Mouse (Mus musculus) spleen, adult 2 months (tissue): ENCODE data around the gene AI661453. TPM values are rescaled to one million over a fixed set of nuclear protein-coding genes. Genes with fewer than 3 reads are reported as not detected.

Experiments
- DNase-seq, 2 experiments: peaks; one replicate each; pipeline versions ENCODE4 v3.0.0 to v3.0.0-alpha.2; 2012 to 2021; ENCODE audit warnings: low spot score in 2 of 2, low read depth in 1 of 2
- H3K27ac ChIP-seq: fragments of 200-500 bp; 2 replicates; pipeline ENCODE4 v1.5.1; 2012; ENCODE audit warnings: low read length, inconsistent platforms; ENCODE audit not compliant: insufficient read depth
- H3K27me3 ChIP-seq: fragments of 200-500 bp; 2 replicates; pipeline ENCODE4 v1.6.1; 2012; ENCODE audit warnings: mild to moderate bottlenecking, moderate library complexity, low read length, inconsistent platforms; ENCODE audit not compliant: control insufficient read depth, insufficient read depth
- H3K36me3 ChIP-seq: fragments of 200-500 bp; 2 replicates; pipeline ENCODE4 v1.6.1; 2012; ENCODE audit warnings: mild to moderate bottlenecking, low read length, inconsistent platforms; ENCODE audit not compliant: control insufficient read depth, insufficient read depth
- H3K4me1 ChIP-seq: fragments of 200-500 bp; 2 replicates; pipeline ENCODE4 v1.6.1; 2011; ENCODE audit warnings: inconsistent platforms; ENCODE audit not compliant: control insufficient read depth, insufficient read depth, insufficient read length
- H3K4me3 ChIP-seq: fragments of 200-500 bp; 2 replicates; pipeline ENCODE4 v1.5.1; 2011; ENCODE audit warnings: mild to moderate bottlenecking, inconsistent platforms; ENCODE audit not compliant: insufficient read depth, insufficient read length; ENCODE audit errors: extremely low read depth
- CTCF ChIP-seq: fragments of 200-500 bp; IDR thresholded peaks from 2 replicates; pipeline ENCODE4 v1.5.1; 2011; ENCODE audit warnings: mild to moderate bottlenecking, inconsistent platforms; ENCODE audit not compliant: insufficient read depth, insufficient read length, insufficient replicate concordance; ENCODE audit errors: extremely low read depth
- POLR2A ChIP-seq: fragments of 200-500 bp; IDR thresholded peaks from 2 replicates; pipeline ENCODE4 v1.6.1; 2011; ENCODE audit warnings: low read depth, low read length, inconsistent platforms
- WGBS: fragments of 180-500 bp; shearing (Covaris S2); methylation state at CpG from one replicate; pipeline ENCODE4 v1.1.7; 2018; 5-methylcytosine and 5-hydroxymethylcytosine counted together
- polyA plus RNA-seq: library from polyadenylated mRNA; depleted of rRNA; stranded (reverse); fragments of >200 nt; gene quantifications from 2 replicates; pipeline ENCODE4 v1.2.3, GENCODE M21; 2012

Gene AI661453
- polyA plus RNA-seq, 1 experiment, result 0.26 TPM

- Histone ChIP-seq H3K4me3 (no peak overlapping the region), H3K27ac (no peak overlapping the region), H3K36me3 (no peaks in the 10 kb centered on the region), H3K27me3 (no peaks in the 10 kb centered on the region), H3K4me1 (no peaks in the 10 kb centered on the region; the same call in 1 of the 2 replicates)
- no peak for TF ChIP-seq CTCF
- no peak for TF ChIP-seq POLR2A
- DNase-seq, result no peak
- WGBS, result 95% methylated on average over 11 of the region's 11 CpGs
Observed at GRCm38 (mm10) chr17:47467659-47468058, 31.2 kb downstream of the AI661453 start.

- H3K4me3 ChIP-seq, result no peak overlapping the region
- no peaks in the 10 kb centered on the region; the same call in 1 of the 2 replicates for H3K4me1 ChIP-seq
- no peak overlapping the region for H3K27ac ChIP-seq
- H3K27me3 ChIP-seq, result no peaks in the 10 kb centered on the region
- H3K36me3 ChIP-seq, result no peaks in the 10 kb centered on the region
- 85% methylated on average over 11 of the region's 14 CpGs for WGBS
- TF ChIP-seq POLR2A, result no peak
- TF ChIP-seq CTCF, result no peak
- DNase-seq, result no peak
Observed at GRCm38 (mm10) chr17:47468063-47468462, 31.6 kb downstream of the AI661453 start.

- 54% methylated on average over 34 of the region's 34 CpGs for WGBS
- no peaks in the 10 kb centered on the region; the same call in 1 of the 2 replicates for H3K4me1 ChIP-seq
- no peak for DNase-seq
- H3K4me3 ChIP-seq, result no peak overlapping the region
- no peaks in the 10 kb centered on the region for H3K27me3 ChIP-seq
- no peak for TF ChIP-seq POLR2A
- TF ChIP-seq CTCF, result no peak
- no peak overlapping the region for H3K27ac ChIP-seq
- no peaks in the 10 kb centered on the region for H3K36me3 ChIP-seq
Observed at GRCm38 (mm10) chr17:47468466-47468865, 32.1 kb downstream of the AI661453 start.

- Histone ChIP-seq H3K27me3 (no peaks in the 10 kb centered on the region), H3K4me1 (no peaks in the 10 kb centered on the region; the same call in 1 of the 2 replicates), H3K27ac (no peak overlapping the region), H3K4me3 (no peak overlapping the region), H3K36me3 (no peaks in the 10 kb centered on the region)
- WGBS, result 94% methylated on average over 4 of the region's 4 CpGs
- TF ChIP-seq POLR2A (no peak), CTCF (no peak)
- DNase-seq, result no peak
Observed at GRCm38 (mm10) chr17:47469642-47470041, 33.2 kb downstream of the AI661453 start.

- Histone ChIP-seq H3K4me1 (no peaks in the 10 kb centered on the region; the same call in 1 of the 2 replicates), H3K27ac (no peak overlapping the region), H3K36me3 (no peaks in the 10 kb centered on the region), H3K4me3 (no peak overlapping the region), H3K27me3 (no peaks in the 10 kb centered on the region)
- TF ChIP-seq POLR2A (no peak), CTCF (no peak)
- DNase-seq, result no peak
- 84% methylated on average over 4 of the region's 4 CpGs for WGBS
Observed at GRCm38 (mm10) chr17:47470121-47470520, 33.7 kb downstream of the AI661453 start.

GRCm38 (mm10) chr17:47470686-47471085 is 34.3 kb downstream of the AI661453 start:
- TF ChIP-seq POLR2A (no peak), CTCF (no peak)
- Histone ChIP-seq H3K4me1 (no peaks in the 10 kb centered on the region; the same call in 1 of the 2 replicates), H3K27me3 (no peaks in the 10 kb centered on the region), H3K36me3 (no peaks in the 10 kb centered on the region), H3K4me3 (no peak overlapping the region), H3K27ac (no peak overlapping the region)
- 91% methylated on average over 5 of the region's 5 CpGs for WGBS
- no peak for DNase-seq

GRCm38 (mm10) chr17:47472435-47473350 is 36.3 kb downstream of the AI661453 start:
- Histone ChIP-seq H3K4me1 (no peaks in the 10 kb centered on the region; the same call in 1 of the 2 replicates), H3K36me3 (no peaks in the 10 kb centered on the region), H3K27ac (no peak overlapping the region), H3K4me3 (no peak overlapping the region), H3K27me3 (no peaks in the 10 kb centered on the region)
- DNase-seq, result no peak
- TF ChIP-seq CTCF (no peak), POLR2A (no peak)
- WGBS, result 71% methylated on average over 15 of the region's 15 CpGs
